Mouse (Mus musculus): Measurements from ENCODE around the gene Isl1. TPM values are rescaled to one million over a fixed set of nuclear protein-coding genes. Genes with fewer than 3 reads are reported as not detected.
A peak's percentile ranks its signal among the peaks of the same experiment; 100 is the strongest.

The Isl1 gene
- polyA plus RNA-seq (2015; fragmentation: Nextera tagmentation; extraction: Ambion mirVana), result 2.0 and 3.2 TPM in 2 replicates

GRCm38 (mm10) chr13:116309584-116310462 is at the start of gene Isl1:
Isl1 (minus strand) TSS chr13:116309689.
- Histone ChIP-seq H3K27ac (ENCODE audit: low read length) (no peak within 1 kb of the TSS), H3K9me3 (ENCODE audit: control insufficient read depth, low read length) (no peaks in the 10 kb centered on the region), H3K4me1 (replicated peaks; ENCODE audit: control insufficient read depth, insufficient read depth, low read length) (peaks cover 6% of the 10 kb centered on the region; the same call in 1 of the 2 replicates), H3K4me3 (ENCODE audit: low read length) (peak within 1 kb of the TSS; percentile 67), H3K27me3 (ENCODE audit: control insufficient read depth, insufficient read depth, low read depth, low read length) (peaks cover 84% of the 10 kb centered on the region), H3K9ac (ENCODE audit: low read length) (peak within 1 kb of the TSS; percentile 66), H3K4me2 (ENCODE audit: low read depth, low read length) (peak within 1 kb of the TSS; percentile 99), H3K36me3 (ENCODE audit: control insufficient read depth, insufficient read depth, low read length) (no peaks in the 10 kb centered on the region)
- peak; percentile 97 for ATAC-seq (ENCODE audit: low read depth)
- under 1% methylated on average over 79 of the region's 82 CpGs for WGBS

- no peak overlapping the region for H3K4me2 ChIP-seq (ENCODE audit: low read depth, low read length)
Measured at GRCm38 (mm10) chr13:116335763-116336162, 26.3 kb upstream of the Isl1 start.

GRCm38 (mm10) chr13:116313636-116314530 is 4.4 kb upstream of the Isl1 start:
- Histone ChIP-seq H3K9me3 (ENCODE audit: control insufficient read depth, low read length) (no peaks in the 10 kb centered on the region), H3K36me3 (ENCODE audit: control insufficient read depth, insufficient read depth, low read length) (no peaks in the 10 kb centered on the region), H3K27me3 (ENCODE audit: control insufficient read depth, insufficient read depth, low read depth, low read length) (peaks cover 60% of the 10 kb centered on the region), H3K4me3 (ENCODE audit: low read length) (no peak overlapping the region), H3K4me1 (replicated peaks; ENCODE audit: control insufficient read depth, insufficient read depth, low read length) (peaks cover 6% of the 10 kb centered on the region; the same call in 1 of the 2 replicates), H3K27ac (ENCODE audit: low read length) (no peak overlapping the region), H3K4me2 (ENCODE audit: low read depth, low read length) (no peak overlapping the region; the same call in 1 of the 2 replicates), H3K9ac (ENCODE audit: low read length) (no peak overlapping the region)
- no peak for ATAC-seq (ENCODE audit: low read depth)
- 9% methylated on average over 28 of the region's 28 CpGs for WGBS

More at GRCm38 (mm10) chr13:116335763-116336162, 26.3 kb upstream of the Isl1 start:
- ATAC-seq (ENCODE audit: low read depth), result no peak
- no peaks in the 10 kb centered on the region for H3K27me3 ChIP-seq (ENCODE audit: control insufficient read depth, insufficient read depth, low read depth, low read length)
- no peaks in the 10 kb centered on the region for H3K9me3 ChIP-seq (ENCODE audit: control insufficient read depth, low read length)
- no peak overlapping the region for H3K27ac ChIP-seq (ENCODE audit: low read length)
- H3K9ac ChIP-seq (ENCODE audit: low read length), result no peak overlapping the region
- H3K36me3 ChIP-seq (ENCODE audit: control insufficient read depth, insufficient read depth, low read length), result no peaks in the 10 kb centered on the region
- no peak overlapping the region for H3K4me3 ChIP-seq (ENCODE audit: low read length)
- WGBS, result 49% methylated on average over 3 of the region's 3 CpGs
- no peaks in the 10 kb centered on the region for H3K4me1 ChIP-seq (replicated peaks; ENCODE audit: control insufficient read depth, insufficient read depth, low read length)

GRCm38 (mm10) chr13:116311871-116312720 is 2.6 kb upstream of the Isl1 start:
- no peak for ATAC-seq (ENCODE audit: low read depth)
- WGBS, result 24% methylated on average over 13 of the region's 13 CpGs
- no peak overlapping the region for H3K27ac ChIP-seq (ENCODE audit: low read length)
- no peak overlapping the region for H3K4me2 ChIP-seq (ENCODE audit: low read depth, low read length)
- H3K4me3 ChIP-seq (ENCODE audit: low read length), result no peak overlapping the region
- H3K9me3 ChIP-seq (ENCODE audit: control insufficient read depth, low read length), result no peaks in the 10 kb centered on the region
- H3K4me1 ChIP-seq (replicated peaks; ENCODE audit: control insufficient read depth, insufficient read depth, low read length), result peaks cover 6% of the 10 kb centered on the region; the same call in 1 of the 2 replicates
- no peaks in the 10 kb centered on the region for H3K36me3 ChIP-seq (ENCODE audit: control insufficient read depth, insufficient read depth, low read length)
- H3K27me3 ChIP-seq (ENCODE audit: control insufficient read depth, insufficient read depth, low read depth, low read length), result peaks cover 68% of the 10 kb centered on the region
- no peak overlapping the region for H3K9ac ChIP-seq (ENCODE audit: low read length)

- Histone ChIP-seq H3K9ac (ENCODE audit: low read length) (no peak overlapping the region), H3K4me3 (ENCODE audit: low read length) (no peak overlapping the region), H3K27ac (ENCODE audit: low read length) (no peak overlapping the region), H3K27me3 (ENCODE audit: control insufficient read depth, insufficient read depth, low read depth, low read length) (peaks cover 78% of the 10 kb centered on the region), H3K9me3 (ENCODE audit: control insufficient read depth, low read length) (no peaks in the 10 kb centered on the region), H3K4me1 (replicated peaks; ENCODE audit: control insufficient read depth, insufficient read depth, low read length) (peaks cover 6% of the 10 kb centered on the region; the same call in 1 of the 2 replicates), H3K4me2 (ENCODE audit: low read depth, low read length) (no peak overlapping the region), H3K36me3 (ENCODE audit: control insufficient read depth, insufficient read depth, low read length) (no peaks in the 10 kb centered on the region)
- WGBS, result 45% methylated on average over 4 of the region's 4 CpGs
- no peak for ATAC-seq (ENCODE audit: low read depth)
Measured at GRCm38 (mm10) chr13:116311011-116311410, 1.5 kb upstream of the Isl1 start.

- WGBS, result 3% methylated on average over 9 of the region's 9 CpGs
- H3K9me3 ChIP-seq (ENCODE audit: control insufficient read depth, low read length), result no peaks in the 10 kb centered on the region
- no peak overlapping the region for H3K27ac ChIP-seq (ENCODE audit: low read length)
- H3K4me3 ChIP-seq (ENCODE audit: low read length), result peak overlapping the region; percentile 67
- peaks cover 80% of the 10 kb centered on the region for H3K27me3 ChIP-seq (ENCODE audit: control insufficient read depth, insufficient read depth, low read depth, low read length)
- peak overlapping the region; percentile 99 for H3K4me2 ChIP-seq (ENCODE audit: low read depth, low read length)
- no peak overlapping the region for H3K9ac ChIP-seq (ENCODE audit: low read length)
- no peaks in the 10 kb centered on the region for H3K36me3 ChIP-seq (ENCODE audit: control insufficient read depth, insufficient read depth, low read length)
- ATAC-seq (ENCODE audit: low read depth), result no peak
- peaks cover 6% of the 10 kb centered on the region; the same call in 1 of the 2 replicates for H3K4me1 ChIP-seq (replicated peaks; ENCODE audit: control insufficient read depth, insufficient read depth, low read length)
Measured at GRCm38 (mm10) chr13:116310463-116310765, 925 bp upstream of the Isl1 start.

GRCm38 (mm10) chr13:116308933-116309583 is 431 bp downstream of the Isl1 start:
- Histone ChIP-seq H3K9ac (ENCODE audit: low read length) (0 out of 2 replicates have a peak overlapping the region, but pooled peaks have one; percentile 35), H3K27ac (ENCODE audit: low read length) (no peak overlapping the region), H3K4me1 (replicated peaks; ENCODE audit: control insufficient read depth, insufficient read depth, low read length) (peaks cover 6% of the 10 kb centered on the region; the same call in 1 of the 2 replicates), H3K9me3 (ENCODE audit: control insufficient read depth, low read length) (no peaks in the 10 kb centered on the region), H3K4me2 (ENCODE audit: low read depth, low read length) (peak overlapping the region; percentile 99), H3K4me3 (ENCODE audit: low read length) (peak overlapping the region; percentile 67), H3K27me3 (ENCODE audit: control insufficient read depth, insufficient read depth, low read depth, low read length) (peaks cover 80% of the 10 kb centered on the region), H3K36me3 (ENCODE audit: control insufficient read depth, insufficient read depth, low read length) (no peaks in the 10 kb centered on the region)
- WGBS, result 0% methylated on average over 17 of the region's 18 CpGs
- peak; percentile 35; the same call in 1 of the 2 replicates for ATAC-seq (ENCODE audit: low read depth)
